Mouse (Mus musculus) adrenal gland, postnatal 14 days (tissue): ENCODE data around the gene Clec9a. TPM values are rescaled to one million over a fixed set of nuclear protein-coding genes. Genes with fewer than 3 reads are reported as not detected.

ENCODE experiments used
- DNase-seq: peaks from one replicate; pipeline ENCODE4 v3.0.0; 2021; ENCODE audit warnings: mixed read lengths
- total RNA-seq: library from RNA; stranded (reverse); gene quantifications from 2 replicates; pipeline ENCODE4 v1.2.3, GENCODE M21; 2021

The Clec9a gene
- total RNA-seq, 1 experiment from 2014 or later, result 0.82 TPM

- DNase-seq, result no peak
These were observed 16.6 kb downstream of the Clec9a start for GRCm38 (mm10) chr6:129425217-129425616.

DNA sequence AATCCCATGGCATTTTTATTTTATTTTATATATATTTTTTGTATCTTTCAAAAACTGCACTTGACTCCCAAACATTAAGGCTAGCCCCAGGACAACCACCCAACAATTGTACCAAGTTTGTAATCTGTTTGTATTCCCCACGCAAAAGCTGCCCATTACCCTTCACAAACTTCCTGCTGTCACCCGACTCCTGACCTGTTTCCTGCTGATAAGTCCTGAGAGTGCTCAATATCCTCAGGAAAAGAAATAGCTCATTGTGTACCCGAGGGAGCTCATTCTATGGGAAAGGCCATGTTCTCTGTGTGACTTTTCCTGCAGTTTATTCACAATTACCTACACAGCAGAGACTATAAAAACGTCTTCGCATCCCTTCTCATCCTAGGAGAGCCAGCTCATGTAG is 17.1 kb downstream of the Clec9a start:
- DNase-seq, result peak; percentile 37

DNA sequence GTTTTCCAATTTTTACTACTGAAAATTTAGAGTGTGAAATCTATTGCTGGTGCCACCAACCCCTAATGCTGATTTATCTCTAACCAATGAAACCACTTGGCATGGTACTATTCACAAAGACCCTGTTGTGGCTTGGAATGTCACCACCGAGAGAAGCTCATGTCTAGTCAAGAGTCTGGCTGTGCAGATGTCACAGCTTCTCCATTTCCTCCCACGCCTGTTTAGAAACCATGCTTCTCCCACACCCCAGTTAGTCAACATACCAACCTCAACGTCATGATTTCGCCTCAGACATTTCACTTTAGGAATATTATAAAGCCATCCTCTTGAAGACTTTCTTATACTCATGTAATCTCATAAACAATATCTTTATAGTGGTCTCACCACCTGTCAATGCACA is 18.6 kb downstream of the Clec9a start:
- no peak for DNase-seq

DNA sequence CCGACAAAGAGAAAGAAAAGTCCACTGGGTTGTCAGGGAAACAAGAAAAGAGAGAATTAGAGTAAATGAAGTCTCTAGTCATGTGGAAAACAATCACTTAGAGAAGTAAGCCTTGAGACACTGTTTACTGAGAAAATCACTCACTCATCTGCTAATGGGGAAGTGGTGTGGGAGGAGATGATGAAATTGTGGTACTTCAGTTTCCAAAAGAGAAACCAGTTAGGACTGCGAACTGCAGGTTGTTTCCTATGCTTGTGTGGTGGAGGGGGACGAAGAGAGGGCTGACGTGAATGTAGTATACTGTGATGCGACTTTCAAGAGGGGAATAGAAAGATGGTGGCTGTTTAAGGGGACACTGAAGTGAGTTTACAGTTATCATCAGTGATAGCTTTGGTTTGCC is 25.6 kb downstream of the Clec9a start:
- DNase-seq, result no peak

GRCm38 (mm10) chr6:129436025-129436424 is 27.4 kb downstream of the Clec9a start:
- DNase-seq, result no peak

GRCm38 (mm10) chr6:129438033-129438432 is 29.4 kb downstream of the Clec9a start:
- no peak for DNase-seq

GRCm38 (mm10) chr6:129449743-129450142 is 41.1 kb downstream of the Clec9a start:
- DNase-seq, result no peak

DNA sequence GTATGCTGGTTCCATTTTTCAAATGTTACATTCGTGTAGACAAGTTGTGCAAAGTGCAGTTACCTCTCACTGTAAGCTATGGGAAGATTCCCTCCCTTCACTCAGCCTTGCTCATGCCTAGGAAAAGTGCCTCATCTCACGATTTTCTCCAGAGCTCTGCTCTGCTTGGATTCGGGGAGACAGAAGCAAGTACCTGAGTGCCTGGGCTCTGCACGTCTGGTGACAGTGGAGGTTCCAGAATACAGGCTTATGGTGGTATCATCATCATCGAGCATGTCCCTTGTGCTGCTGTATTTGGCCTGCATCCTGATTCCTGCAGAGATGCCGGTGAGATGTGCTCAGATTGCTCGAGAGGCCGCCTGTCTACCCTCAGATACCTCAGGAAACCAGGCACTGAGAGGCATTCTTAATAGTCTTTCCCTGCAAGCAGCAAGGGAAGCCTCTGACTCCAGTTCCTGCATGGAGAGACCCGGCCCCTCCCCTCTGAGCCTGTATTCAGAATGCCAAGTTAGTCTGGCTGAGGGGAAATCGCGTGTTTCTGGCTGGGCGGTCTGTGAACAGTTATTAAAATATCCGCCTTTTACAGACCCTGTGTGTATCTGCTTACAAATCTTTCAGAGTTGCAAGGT is 42.9 kb downstream of the Clec9a start, which contains the start of gene Clec1a:
Gene Clec1a (minus strand): TSS at position 590 of the 629 bp plus-strand sequence.
- peak; percentile 40 for DNase-seq

DNA sequence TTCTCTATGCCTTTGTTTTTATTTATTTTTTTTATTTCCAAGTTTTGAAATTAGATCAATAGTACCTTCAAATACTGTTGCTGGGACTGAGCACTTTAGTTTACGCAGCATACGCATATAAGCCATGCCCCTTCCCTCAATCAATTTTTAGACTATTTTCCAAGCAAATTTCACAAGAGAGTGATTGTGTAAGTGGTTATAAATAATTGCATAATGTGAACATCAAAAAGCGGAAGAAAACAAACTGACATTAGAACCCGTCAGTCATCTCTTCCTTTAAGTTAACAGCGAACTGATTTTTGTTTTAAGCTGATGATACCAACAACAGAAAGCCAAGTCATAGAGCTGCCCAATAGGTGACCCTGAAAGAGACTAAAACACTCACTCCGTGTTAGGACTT is 62.7 kb downstream of the Clec9a start:
- no peak for DNase-seq

DNA sequence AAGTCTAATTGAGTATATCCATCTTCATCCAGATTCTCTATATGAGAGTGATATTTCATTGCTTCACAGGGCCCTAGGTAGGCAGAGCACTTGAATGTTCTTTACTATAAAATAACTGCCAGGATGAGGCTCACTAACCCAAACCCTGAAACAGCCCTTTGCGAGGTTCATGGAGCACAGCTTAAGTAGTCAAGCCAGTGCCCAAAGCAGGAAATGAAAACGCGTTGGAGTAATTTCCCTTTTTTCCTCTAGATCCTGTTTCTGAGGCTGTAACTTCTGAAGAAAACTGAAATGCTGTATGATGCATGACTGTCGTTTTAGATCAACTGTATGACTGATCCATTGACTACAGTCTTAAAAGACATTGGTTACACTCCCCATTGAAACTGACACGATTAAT is 64.0 kb downstream of the Clec9a start:
- no peak for DNase-seq

Other genes with a start within 250 kb of the Clec9a start
- 86.4 and 109 TPM in 2 replicates for gene Clec2d, start 228.2 kb upstream of the Clec9a start, total RNA-seq
- 0.56 and 4.0 TPM in 2 replicates for gene Cd69, start 133.4 kb upstream of the Clec9a start, total RNA-seq
- not detected in 2 replicates for gene 4922502D21Rik, start 77.1 kb upstream of the Clec9a start, total RNA-seq
- gene Clec12a, start 66.2 kb upstream of the Clec9a start, total RNA-seq, result 0.67 and 0.79 TPM in 2 replicates
- gene Clec12b, start 23.0 kb upstream of the Clec9a start, total RNA-seq, result 0.26 TPM in 1 of 2 replicates, not detected in the other
- 2.4 and 3.1 TPM in 2 replicates for gene Clec1b, start 11.6 kb upstream of the Clec9a start, total RNA-seq
- 7.9 and 14.0 TPM in 2 replicates for gene Clec1a, start 43.1 kb downstream of the Clec9a start, total RNA-seq
- 1.1 TPM in 1 of 2 replicates, not detected in the other for gene Olr1, start 98.3 kb downstream of the Clec9a start, total RNA-seq
- gene Tmem52b, start 103.7 kb downstream of the Clec9a start, total RNA-seq, result not detected in 2 replicates
- gene Gabarapl1, start 124.3 kb downstream of the Clec9a start, total RNA-seq, result 216 and 263 TPM in 2 replicates
- not detected in 2 replicates for gene Klre1, start 169.0 kb downstream of the Clec9a start, total RNA-seq
- 3.0 TPM in 1 of 2 replicates, not detected in the other for gene Klrd1, start 182.9 kb downstream of the Clec9a start, total RNA-seq
- gene Klrk1, start 215.0 kb downstream of the Clec9a start, total RNA-seq, result 1.5 TPM in 1 of 2 replicates, not detected in the other
- not detected in 2 replicates for gene Klrc3, start 234.5 kb downstream of the Clec9a start, total RNA-seq